Mouse (Mus musculus) cerebellum, adult 11-12 months (tissue): ENCODE results near the gene Astl.

Experiments used
- DNase-seq: peaks from one replicate; pipeline ENCODE4 v3.0.0; 2022

Astl gene

DNA sequence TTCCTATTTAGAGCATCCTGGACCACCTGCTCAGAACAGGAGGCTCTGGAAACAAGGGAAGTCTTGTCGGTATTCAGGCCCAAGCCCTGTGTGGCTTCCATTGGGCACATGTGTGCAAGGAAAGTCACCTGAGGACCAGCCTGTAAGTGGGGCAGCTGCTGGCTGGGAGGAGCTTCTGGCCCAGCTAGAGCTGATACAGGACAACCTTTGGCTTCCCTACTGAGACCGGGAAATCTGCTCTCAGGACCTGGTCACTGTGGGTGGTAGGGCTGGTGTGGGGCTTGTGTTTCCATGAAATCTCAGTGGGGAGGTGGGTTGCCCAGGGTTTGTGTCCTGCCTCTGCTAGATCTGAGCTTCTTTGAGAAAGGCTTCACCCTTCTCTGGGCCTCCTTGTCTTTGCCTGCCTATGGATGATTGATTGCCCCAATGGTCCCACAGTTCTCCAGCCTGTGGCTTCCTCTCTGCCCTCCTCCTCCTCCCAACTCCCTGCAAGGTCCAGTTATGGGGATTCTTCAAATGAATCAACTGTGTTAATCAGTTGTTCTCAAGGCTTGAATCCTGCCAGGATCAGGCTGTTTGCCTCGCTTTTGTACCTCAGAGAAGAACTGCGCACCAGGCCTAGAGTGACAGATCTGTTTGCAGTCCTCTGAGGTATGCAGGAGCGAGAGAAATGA lies 31.4 kb downstream of the Astl start:
- DNase-seq = no peak

GRCm38 (mm10) chr2:127370561-127371483 lies 32.4 kb downstream of the Astl start:
- DNase-seq = no peak

DNA sequence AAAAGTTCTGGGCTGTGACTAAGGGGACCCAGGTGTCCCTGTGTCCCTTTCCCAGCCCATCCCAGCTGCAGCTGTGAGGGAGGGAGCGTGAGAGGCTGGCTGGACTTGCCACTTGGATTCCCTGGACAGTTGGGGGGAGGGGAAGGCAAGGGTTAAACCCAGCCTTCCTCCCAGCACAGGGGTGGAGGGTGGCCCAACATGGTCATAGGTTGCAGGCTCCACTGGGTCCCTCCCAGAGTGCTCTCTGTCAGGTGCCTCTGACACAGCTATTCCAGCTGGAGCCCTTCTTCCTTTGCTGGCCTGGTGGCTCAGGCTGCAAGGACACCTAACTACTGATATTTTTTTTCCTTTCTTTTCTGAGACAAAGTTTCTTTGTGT lies 33.0 kb downstream of the Astl start:
- no peak for DNase-seq

GRCm38 (mm10) chr2:127372082-127372481 lies 33.6 kb downstream of the Astl start:
- no peak for DNase-seq

DNA sequence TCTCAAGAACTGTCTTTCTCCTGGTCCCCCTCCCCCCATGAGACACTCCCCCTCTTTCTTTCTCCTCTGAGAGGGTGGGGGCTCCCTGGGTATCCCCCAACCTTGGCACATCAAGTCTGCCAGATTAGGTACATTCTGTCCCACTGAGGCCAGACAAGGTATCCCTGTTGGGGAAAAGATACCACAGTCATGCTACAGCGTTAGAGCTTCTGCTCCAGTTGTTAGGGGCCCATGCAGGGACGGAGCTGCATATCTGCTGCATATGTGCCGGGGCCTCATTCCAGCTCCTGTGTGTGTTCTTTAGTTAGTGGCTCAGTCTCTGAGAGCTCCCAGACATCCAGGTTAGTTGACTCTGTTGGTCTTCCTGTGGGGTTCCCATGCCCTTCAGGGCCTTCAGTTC lies 35.7 kb downstream of the Astl start:
- DNase-seq = no peak

- no peak for DNase-seq
These were observed 36.6 kb downstream of the Astl start for GRCm38 (mm10) chr2:127375087-127375486.

- no peak for DNase-seq
These were observed 37.4 kb downstream of the Astl start for GRCm38 (mm10) chr2:127375759-127376341.

DNA sequence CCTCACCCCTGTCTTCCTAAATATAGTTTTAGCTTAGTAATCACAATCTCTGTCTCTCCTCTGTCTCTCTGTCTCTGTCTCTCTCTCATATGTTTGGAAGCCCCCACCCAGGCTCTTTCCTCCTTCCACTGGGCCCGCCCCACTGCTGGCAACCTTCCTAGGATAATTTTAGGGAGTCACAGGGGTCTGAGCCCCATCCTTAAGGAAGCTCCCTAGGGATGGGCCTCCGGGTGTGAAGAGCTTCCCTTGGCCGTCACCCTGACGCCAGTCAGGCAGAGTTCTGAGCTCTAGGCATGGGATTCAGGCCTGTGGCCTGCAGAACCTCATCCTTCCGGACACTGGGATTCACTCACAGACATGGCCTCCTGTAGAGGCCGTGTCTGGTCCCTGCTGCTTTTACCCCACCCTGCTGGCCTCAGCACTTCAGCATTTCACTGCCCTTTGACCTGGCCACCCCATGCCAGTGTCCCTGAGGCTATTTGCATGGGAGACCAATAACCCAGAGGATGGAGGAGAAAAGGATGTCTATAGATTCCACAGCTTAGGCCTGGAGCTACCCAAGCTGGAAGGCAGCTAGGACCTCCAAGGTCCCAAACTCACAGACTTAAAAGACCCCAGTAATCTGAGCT lies 38.1 kb downstream of the Astl start:
- DNase-seq = no peak

- no peak for DNase-seq
These were observed 39.6 kb downstream of the Astl start for GRCm38 (mm10) chr2:127377942-127378610.

DNA sequence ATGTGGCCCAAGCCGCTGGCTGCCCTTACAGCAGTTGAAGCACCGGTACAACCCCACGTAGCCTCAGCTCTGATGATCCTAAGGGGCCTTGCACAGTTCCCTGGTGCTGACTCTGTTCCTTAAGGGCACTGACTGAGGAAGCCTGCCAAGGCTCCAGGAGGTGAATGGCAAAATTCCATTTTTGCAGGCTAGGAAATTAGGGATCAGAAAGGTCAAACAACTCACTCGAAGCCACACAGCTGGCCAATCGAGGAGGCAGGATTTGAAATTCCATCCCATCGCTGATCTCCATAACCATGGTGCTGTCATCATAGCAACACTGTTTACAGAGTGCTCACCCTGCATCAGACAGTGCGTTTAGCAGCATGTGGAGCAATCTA lies 40.2 kb downstream of the Astl start:
- DNase-seq = no peak

- no peak for DNase-seq
These were observed 40.8 kb downstream of the Astl start for GRCm38 (mm10) chr2:127379250-127379649.

- DNase-seq = no peak
These were observed 45.4 kb downstream of the Astl start for GRCm38 (mm10) chr2:127383881-127384280.

DNA sequence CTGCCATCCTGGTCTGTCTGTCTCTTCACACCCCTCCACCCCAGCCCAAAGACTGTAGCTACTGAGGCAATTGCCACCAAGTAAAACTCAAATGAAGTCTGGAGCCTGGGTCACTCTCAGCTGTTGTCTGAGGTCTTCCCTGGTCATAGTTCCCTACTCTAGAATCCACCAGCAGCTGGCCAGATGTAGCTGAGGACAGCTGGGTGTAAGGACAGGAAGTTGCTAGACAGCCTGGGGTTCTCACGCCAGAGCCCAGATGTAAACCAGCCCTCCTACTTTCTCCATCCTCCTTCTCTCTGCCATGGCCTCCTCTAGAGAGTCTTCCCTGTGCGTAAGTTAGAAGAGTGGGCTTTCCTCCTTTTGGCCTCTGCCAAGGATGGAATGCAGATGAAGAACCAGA lies 49.1 kb downstream of the Astl start:
- DNase-seq = no peak

GRCm38 (mm10) chr2:127390352-127390751 lies 51.9 kb downstream of the Astl start:
- no peak for DNase-seq

DNA sequence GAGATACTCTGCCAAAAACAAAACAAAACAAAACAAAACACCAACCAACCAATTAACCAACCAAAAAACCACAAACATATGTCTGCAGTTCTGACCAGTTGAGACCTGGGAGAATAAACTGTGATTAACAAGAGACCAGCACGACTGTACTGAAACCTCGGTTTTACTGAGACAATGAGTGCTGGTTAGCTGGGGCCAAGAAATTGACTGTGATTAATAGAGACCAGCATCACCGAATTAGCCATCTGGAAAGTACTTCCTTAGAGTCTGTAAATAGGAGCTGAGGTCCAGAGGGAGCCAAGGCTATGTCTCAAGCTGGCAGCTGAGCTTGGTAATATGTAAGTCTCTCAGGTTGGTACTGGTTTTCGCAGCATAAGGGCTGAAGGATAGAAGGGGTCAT lies 52.4 kb downstream of the Astl start:
- DNase-seq = no peak

DNA sequence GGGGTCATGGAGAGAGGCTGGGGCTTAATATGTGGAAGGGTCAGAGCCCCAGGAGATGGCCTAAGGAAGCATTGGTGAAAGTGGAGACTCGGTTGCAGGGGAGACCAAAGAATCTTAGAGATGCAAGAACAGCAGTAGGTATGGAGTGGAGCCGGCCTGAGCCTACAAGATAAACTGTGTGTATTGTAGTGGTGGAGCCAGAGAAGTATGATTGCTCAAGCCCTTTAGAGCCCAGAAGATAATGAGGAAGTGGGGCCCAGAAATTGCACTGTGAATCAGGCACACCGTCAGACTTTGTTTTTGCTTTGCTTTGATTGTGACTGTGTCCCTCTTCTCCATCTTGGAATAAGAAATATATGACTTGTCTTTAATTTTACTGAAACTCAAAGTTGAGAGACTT lies 52.9 kb downstream of the Astl start:
- DNase-seq = no peak

DNA sequence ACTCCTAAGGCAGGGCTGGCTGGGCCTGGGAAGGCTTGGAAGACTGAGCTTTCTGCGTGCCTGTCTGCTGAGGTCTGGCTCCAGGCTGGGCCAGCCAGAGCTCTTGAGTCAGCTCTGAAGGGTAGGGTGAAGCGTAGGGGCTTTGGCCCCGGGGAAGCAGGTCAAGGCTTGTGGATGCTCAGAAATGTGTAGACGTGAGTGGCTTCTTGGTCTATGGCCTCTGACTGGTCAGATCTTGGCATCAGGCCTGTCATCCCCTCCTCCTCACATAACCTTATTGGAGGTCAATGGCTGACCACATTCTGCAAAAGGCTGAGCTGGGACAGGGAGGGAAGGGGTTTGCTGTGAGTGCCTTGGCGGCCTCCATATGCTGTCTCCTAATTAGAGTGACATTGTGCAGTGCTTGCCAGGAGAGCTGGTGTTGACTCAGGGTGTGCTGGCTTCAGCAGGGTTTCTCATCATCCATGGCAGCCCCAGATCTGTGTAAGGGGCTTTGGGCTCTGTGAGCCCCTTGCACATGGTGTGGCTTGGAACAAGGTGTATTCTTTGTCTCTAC lies 56.2 kb downstream of the Astl start:
- DNase-seq = no peak

- DNase-seq = no peak
These were observed 60.3 kb downstream of the Astl start for GRCm38 (mm10) chr2:127398738-127399137.
